33 mouse cellular contexts compared by ENCODE assay signal in the genomic region with DNA sequence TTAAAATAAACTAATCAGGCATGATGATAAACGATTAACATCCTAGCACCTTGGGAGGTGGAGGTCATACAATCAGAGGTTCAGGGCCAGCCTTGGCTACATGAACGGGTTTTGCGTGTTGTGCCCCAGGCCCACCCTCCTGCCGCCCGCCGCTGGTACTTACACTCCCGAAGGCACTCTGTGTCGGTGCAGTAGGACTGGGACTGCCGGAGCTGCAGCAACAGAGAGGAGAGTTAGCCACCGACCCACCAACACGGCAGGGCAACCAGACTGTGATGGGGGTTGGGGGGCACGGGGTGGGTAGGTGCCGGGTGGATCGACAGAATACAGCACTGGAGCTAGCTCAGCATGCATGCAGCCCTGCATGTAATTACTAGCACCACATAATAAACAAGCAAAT. TPM values are rescaled to one million over a fixed set of nuclear protein-coding genes. Genes with fewer than 3 reads are reported as not detected.
DNase-seq lines count a peak whose midpoint lies in the region; ATAC-seq and TF ChIP-seq lines count a peak whose summit lies in the region.
"Had no signal": no experiment of that assay in that cellular context is flagged by ENCODE, and none has a peak within 500 bp of the region (broad histone marks: within the 10 kb centered on the region; RNA-seq: fewer than 3 reads in every experiment).

No protein-coding gene starts in this region.

- TF ChIP-seq POLR2A in heart, adult 2 months (IDR thresholded peaks at IDR 0.05; ENCODE audit: insufficient read depth, low read depth, low read length): no peak

- WGBS in heart, adult 2 months: 91% methylated on average over 14 of the region's 14 CpGs
- WGBS in heart, embryonic 13.5 days: 84% methylated on average over 14 of the region's 14 CpGs
- 91% methylated on average over 14 of the region's 14 CpGs for WGBS in heart, embryonic 16.5 days

- no peak overlapping the region for H3K4me2 ChIP-seq in heart, embryonic 13.5 days
- no peak overlapping the region for H3K4me2 ChIP-seq in heart, embryonic 16.5 days (ENCODE audit: low read depth, low read length)
- H3K4me2 ChIP-seq: embryonic facial prominence, embryonic 13.5 days; forebrain, embryonic 12.5 days; forebrain, embryonic 15.5 days; hindbrain, embryonic 12.5 days; hindbrain, embryonic 15.5 days had no signal

- H3K36me3 ChIP-seq in heart, adult 2 months (ENCODE audit: control insufficient read depth, insufficient read depth, low read length): peaks cover 5% of the 10 kb centered on the region; the same call in 1 of the 2 replicates
- peaks cover 35% of the 10 kb centered on the region for H3K36me3 ChIP-seq in heart, embryonic 13.5 days
- peaks cover 7% of the 10 kb centered on the region; the same call in 1 of the 2 replicates for H3K36me3 ChIP-seq in heart, embryonic 16.5 days (ENCODE audit: control insufficient read depth, insufficient read depth)
- H3K36me3 ChIP-seq: embryonic facial prominence, embryonic 10.5 days; forebrain, embryonic 12.5 days had no signal

- H3K27ac ChIP-seq in heart, adult 2 months: peak overlapping the region; percentile 77
- H3K27ac ChIP-seq in heart, embryonic 13.5 days (replicated peaks): peak overlapping the region; percentile 81
- peak overlapping the region; percentile 87 for H3K27ac ChIP-seq in heart, embryonic 16.5 days (ENCODE audit: low read length)
- H3K27ac ChIP-seq: embryonic facial prominence, embryonic 10.5 days; embryonic facial prominence, embryonic 13.5 days; forebrain, embryonic 12.5 days; forebrain, embryonic 15.5 days; hindbrain, embryonic 12.5 days; hindbrain, embryonic 15.5 days had no signal

- no peak for TF ChIP-seq CTCF in heart, adult 2 months (IDR thresholded peaks at IDR 0.05)

- DNase-seq in heart, adult 2 months: no peak
- DNase-seq in heart, postnatal 36 days: no peak
- DNase-seq in heart, postnatal 14 days: no peak
- DNase-seq in heart, postnatal 4 days: no peak
- DNase-seq in R1 (ENCODE audit: low read depth, low spot score): peak; percentile 25
- no peak for DNase-seq in layer of hippocampus, postnatal 36 days
- DNase-seq: adrenal gland, adult 8-10 months; adrenal gland, postnatal 25 days; cerebellum, adult 11-12 months; cerebellum, adult 8-10 months; cerebellum, postnatal 10 days; cerebellum, postnatal 36 days; embryo, embryonic 11 days; gastrocnemius, postnatal 10 days; kidney, adult 2 months had no signal

- peaks cover 16% of the 10 kb centered on the region for H3K4me1 ChIP-seq in heart, adult 2 months (ENCODE audit: control insufficient read depth, insufficient read depth, low read length)
- peaks cover 54% of the 10 kb centered on the region for H3K4me1 ChIP-seq in heart, embryonic 13.5 days
- H3K4me1 ChIP-seq in heart, embryonic 16.5 days (ENCODE audit: control insufficient read depth, insufficient read depth, low read length): peaks cover 40% of the 10 kb centered on the region
- H3K4me1 ChIP-seq: forebrain, embryonic 12.5 days; forebrain, embryonic 15.5 days; hindbrain, embryonic 12.5 days; hindbrain, embryonic 15.5 days had no signal

- H3K27me3 ChIP-seq in heart, adult 2 months (ENCODE audit: control insufficient read depth, insufficient read depth, low read length): no peaks in the 10 kb centered on the region
- no peaks in the 10 kb centered on the region for H3K27me3 ChIP-seq in heart, embryonic 13.5 days (replicated peaks)
- no peaks in the 10 kb centered on the region for H3K27me3 ChIP-seq in heart, embryonic 16.5 days (ENCODE audit: control insufficient read depth, insufficient read depth, low read length)
- H3K27me3 ChIP-seq: embryonic facial prominence, embryonic 13.5 days; forebrain, embryonic 12.5 days; forebrain, embryonic 15.5 days; hindbrain, embryonic 12.5 days; hindbrain, embryonic 15.5 days had no signal

- no peaks in the 10 kb centered on the region for H3K9me3 ChIP-seq in heart, embryonic 13.5 days
- no peaks in the 10 kb centered on the region for H3K9me3 ChIP-seq in heart, embryonic 16.5 days (replicated peaks; ENCODE audit: control insufficient read depth, low read length)
- H3K9me3 ChIP-seq: embryonic facial prominence, embryonic 10.5 days; embryonic facial prominence, embryonic 13.5 days; forebrain, embryonic 12.5 days; forebrain, embryonic 15.5 days; hindbrain, embryonic 12.5 days; hindbrain, embryonic 15.5 days had no signal

- H3K4me3 ChIP-seq in heart, adult 2 months: no peak overlapping the region
- no peak overlapping the region for H3K4me3 ChIP-seq in heart, embryonic 13.5 days
- no peak overlapping the region for H3K4me3 ChIP-seq in heart, embryonic 16.5 days (ENCODE audit: low read length)
- H3K4me3 ChIP-seq: embryonic facial prominence, embryonic 10.5 days; embryonic facial prominence, embryonic 13.5 days; erythroblast, embryonic 14.5 days; forebrain, embryonic 12.5 days; forebrain, embryonic 15.5 days; hindbrain, embryonic 12.5 days; hindbrain, embryonic 15.5 days had no signal

- no peak for TF ChIP-seq EP300 in heart, adult 2 months (IDR thresholded peaks at IDR 0.05; ENCODE audit: insufficient read depth, low read depth, low read length)

- no peak for ATAC-seq in heart, embryonic 13.5 days (ENCODE audit: extremely low read depth, insufficient number of reproducible peaks, low FRiP score, low TSS enrichment)
- no peak for ATAC-seq in heart, embryonic 16.5 days (replicated peaks; ENCODE audit: extremely low read depth, insufficient read depth, low FRiP score)
- ATAC-seq: activated CD4-positive, CD25-positive, alpha-beta regulatory T cell, adult 4 months; CD4-positive, CD25-positive, alpha-beta regulatory T cell, adult 4 months; forebrain, embryonic 15.5 days; intestine, postnatal 0 days had no signal

- intact Hi-C loops in heart, adult 2 months (cut with DNase I): no loop called here
- intact Hi-C loops in heart, postnatal 36 days (cut with DNase I): no loop called here
- intact Hi-C loops in heart, postnatal 14 days (cut with DNase I): no loop called here

- H3K79me2 ChIP-seq in heart, adult 2 months (replicated peaks; ENCODE audit: control insufficient read depth, insufficient read depth, low read length): peaks cover 2% of the 10 kb centered on the region; the same call in 1 of the 2 replicates

- no peak overlapping the region for H3K9ac ChIP-seq in heart, adult 2 months (ENCODE audit: low read depth, low read length)
- H3K9ac ChIP-seq in heart, embryonic 13.5 days: no peak overlapping the region
- H3K9ac ChIP-seq in heart, embryonic 16.5 days (ENCODE audit: low read length): no peak overlapping the region
- H3K9ac ChIP-seq: embryonic facial prominence, embryonic 13.5 days; forebrain, embryonic 12.5 days; forebrain, embryonic 15.5 days; hindbrain, embryonic 12.5 days; hindbrain, embryonic 15.5 days had no signal

RNA-seq across cellular contexts. Expression of a gene that starts 24.6 kb away (rescaled TPM):
- 10 to 100 TPM; 13.6 to 18.0 TPM for total RNA-seq in heart, adult 2 months (2021)
- 6.1 and 12.7 TPM in 2 replicates for polyA plus RNA-seq in heart, adult 2 months (2012; rRNA removed)
- 10 to 100 TPM; 15.0 to 15.2 TPM for total RNA-seq in heart, postnatal 36 days (2021)
- polyA plus RNA-seq in heart, embryonic 13.5 days (2015; fragmentation: Nextera tagmentation; extraction: Ambion mirVana): 62.6 and 64.7 TPM in 2 replicates
- total RNA-seq in heart, postnatal 14 days (2021): 10 to 100 TPM; 23.2 to 25.1 TPM
- 58.9 and 65.3 TPM in 2 replicates for polyA plus RNA-seq in heart, embryonic 16.5 days (2015; fragmentation: Nextera tagmentation; extraction: Ambion mirVana)
- 10 to 100 TPM; 41.4 to 45.2 TPM for total RNA-seq in heart, postnatal 4 days (2021)
- total RNA-seq in layer of hippocampus, postnatal 36 days (2021): 10 to 100 TPM; 34.1 to 37.9 TPM

RNA-seq across cellular contexts. Expression of a gene that starts 32.3 kb away (rescaled TPM):
- not detected for total RNA-seq in heart, adult 2 months (2021)
- not detected in 2 replicates for polyA plus RNA-seq in heart, adult 2 months (2012; rRNA removed)
- total RNA-seq in heart, postnatal 36 days (2021): 1 to 10 TPM in 1 of 2 experiments, not detected in 1; 2.1 TPM
- polyA plus RNA-seq in heart, embryonic 13.5 days (2015; fragmentation: Nextera tagmentation; extraction: Ambion mirVana): 1.9 TPM in 1 of 2 replicates, not detected in the other
- total RNA-seq in heart, postnatal 14 days (2021): 1 to 10 TPM in 1 of 2 experiments, not detected in 1; 1.3 TPM
- 0.91 and 2.3 TPM in 2 replicates for polyA plus RNA-seq in heart, embryonic 16.5 days (2015; fragmentation: Nextera tagmentation; extraction: Ambion mirVana)
- 1 to 10 TPM in 1 of 2 experiments, not detected in 1; 3.5 TPM for total RNA-seq in heart, postnatal 4 days (2021)
- total RNA-seq in layer of hippocampus, postnatal 36 days (2021): 1 to 10 TPM; 4.5 to 7.7 TPM
- total RNA-seq: hematopoietic stem cell, adult 5-6 weeks; MEL had no signal
- polyA plus RNA-seq: activated CD4-positive, CD25-positive, alpha-beta regulatory T cell, adult 4 months; brain, embryonic 14.5 days; C2C12; CD4-positive, CD25-positive, alpha-beta regulatory T cell, adult 4 months; cortical plate, adult 2 months; embryonic facial prominence, embryonic 10.5 days; embryonic facial prominence, embryonic 13.5 days; erythroblast, embryonic 14.5 days; forebrain, embryonic 12.5 days; forebrain, embryonic 15.5 days; hindbrain, embryonic 12.5 days; hindbrain, embryonic 15.5 days; intestine, postnatal 0 days; kidney, adult 2 months; kidney, embryonic 14.5 days had no signal
